Mouse (Mus musculus): ENCODE measurements around the gene Ap3b1. TPM values are rescaled to one million over a fixed set of nuclear protein-coding genes. Genes with fewer than 3 reads are reported as not detected.

Gene Ap3b1
- polyA plus RNA-seq, 1 experiment from 2014 or later, result 46.7 TPM

- H3K36me3 ChIP-seq, result no peaks in the 10 kb centered on the region
- peaks cover 31% of the 10 kb centered on the region for H3K4me1 ChIP-seq
- no peak for ATAC-seq (replicated peaks; ENCODE audit: low FRiP score)
- H3K4me2 ChIP-seq, result no peak overlapping the region
- no peak overlapping the region for H3K9ac ChIP-seq
- no peak overlapping the region for H3K27ac ChIP-seq
- H3K4me3 ChIP-seq (replicated peaks), result no peak overlapping the region
- no peaks in the 10 kb centered on the region for H3K9me3 ChIP-seq (replicated peaks)
- 27% methylated on average over 17 of the region's 17 CpGs for WGBS
- H3K27me3 ChIP-seq, result peaks cover 30% of the 10 kb centered on the region
These were observed 217.0 kb downstream of the Ap3b1 start for GRCm38 (mm10) chr13:94575607-94576398.

GRCm38 (mm10) chr13:94576399-94577176 lies 217.8 kb downstream of the Ap3b1 start:
- Histone ChIP-seq H3K9ac (no peak overlapping the region), H3K9me3 (replicated peaks) (no peaks in the 10 kb centered on the region), H3K27ac (no peak overlapping the region), H3K36me3 (no peaks in the 10 kb centered on the region), H3K4me3 (replicated peaks) (no peak overlapping the region), H3K4me1 (peaks cover 31% of the 10 kb centered on the region), H3K27me3 (peaks cover 30% of the 10 kb centered on the region), H3K4me2 (peak overlapping the region; percentile 1; the same call in 1 of the 2 replicates)
- 20% methylated on average over 22 of the region's 22 CpGs for WGBS
- peak; percentile 79 for ATAC-seq (replicated peaks; ENCODE audit: low FRiP score)

GRCm38 (mm10) chr13:94577177-94577540 lies 218.4 kb downstream of the Ap3b1 start:
- Histone ChIP-seq H3K4me1 (peaks cover 31% of the 10 kb centered on the region), H3K27ac (no peak overlapping the region), H3K27me3 (peaks cover 30% of the 10 kb centered on the region), H3K4me3 (replicated peaks) (no peak overlapping the region), H3K4me2 (no peak overlapping the region), H3K36me3 (no peaks in the 10 kb centered on the region), H3K9me3 (replicated peaks) (no peaks in the 10 kb centered on the region), H3K9ac (no peak overlapping the region)
- ATAC-seq (replicated peaks; ENCODE audit: low FRiP score), result 0 out of 2 replicates have a peak, but pooled peaks have one; percentile 9
- WGBS, result 28% methylated on average over 2 of the region's 2 CpGs

- Histone ChIP-seq H3K9me3 (replicated peaks) (no peaks in the 10 kb centered on the region), H3K4me1 (peaks cover 14% of the 10 kb centered on the region)
- no peak for ATAC-seq (replicated peaks; ENCODE audit: low FRiP score)
These were observed 236.5 kb downstream of the Ap3b1 start for GRCm38 (mm10) chr13:94595289-94595688.

GRCm38 (mm10) chr13:94595701-94596361 lies 237.1 kb downstream of the Ap3b1 start:
- Histone ChIP-seq H3K36me3 (no peaks in the 10 kb centered on the region), H3K27ac (no peak overlapping the region), H3K9me3 (replicated peaks) (no peaks in the 10 kb centered on the region), H3K9ac (0 out of 2 replicates have a peak overlapping the region, but pooled peaks have one; percentile 33), H3K4me2 (peak overlapping the region; percentile 70), H3K4me3 (replicated peaks) (peak overlapping the region; percentile 39), H3K4me1 (peaks cover 14% of the 10 kb centered on the region), H3K27me3 (peaks cover 86% of the 10 kb centered on the region)
- 1% methylated on average over 38 of the region's 38 CpGs for WGBS
- ATAC-seq (replicated peaks; ENCODE audit: low FRiP score), result 0 out of 2 replicates have a peak, but pooled peaks have one; percentile 22

More at GRCm38 (mm10) chr13:94595289-94595688, 236.5 kb downstream of the Ap3b1 start:
- peak overlapping the region; percentile 39 for H3K4me3 ChIP-seq (replicated peaks)
- 7% methylated on average over 14 of the region's 14 CpGs for WGBS
- peaks cover 82% of the 10 kb centered on the region for H3K27me3 ChIP-seq
- peak overlapping the region; percentile 70 for H3K4me2 ChIP-seq
- no peak overlapping the region for H3K9ac ChIP-seq
- no peak overlapping the region for H3K27ac ChIP-seq
- H3K36me3 ChIP-seq, result no peaks in the 10 kb centered on the region

- Histone ChIP-seq H3K27me3 (peaks cover 90% of the 10 kb centered on the region), H3K4me1 (peaks cover 14% of the 10 kb centered on the region), H3K4me3 (replicated peaks) (peak overlapping the region; percentile 39), H3K9me3 (replicated peaks) (no peaks in the 10 kb centered on the region), H3K9ac (no peak overlapping the region), H3K4me2 (peak overlapping the region; percentile 70), H3K36me3 (no peaks in the 10 kb centered on the region), H3K27ac (no peak overlapping the region)
- ATAC-seq (replicated peaks; ENCODE audit: low FRiP score), result no peak
- 6% methylated on average over 20 of the region's 20 CpGs for WGBS
These were observed 237.8 kb downstream of the Ap3b1 start for GRCm38 (mm10) chr13:94596386-94597033.

GRCm38 (mm10) chr13:94599718-94600117 lies 241.0 kb downstream of the Ap3b1 start:
- no peaks in the 10 kb centered on the region for H3K36me3 ChIP-seq
- H3K27me3 ChIP-seq, result peaks cover 91% of the 10 kb centered on the region
- no peak for ATAC-seq (replicated peaks; ENCODE audit: low FRiP score)
- no peak overlapping the region for H3K27ac ChIP-seq
- H3K9me3 ChIP-seq (replicated peaks), result no peaks in the 10 kb centered on the region
- H3K4me3 ChIP-seq (replicated peaks), result no peak overlapping the region
- 58% methylated on average over 8 of the region's 8 CpGs for WGBS
- no peak overlapping the region for H3K9ac ChIP-seq
- peaks cover 14% of the 10 kb centered on the region for H3K4me1 ChIP-seq
- H3K4me2 ChIP-seq, result no peak overlapping the region

- H3K4me1 ChIP-seq, result peaks cover 22% of the 10 kb centered on the region
- WGBS, result 68% methylated on average over 9 of the region's 9 CpGs
- H3K4me3 ChIP-seq (replicated peaks), result no peak overlapping the region
- no peaks in the 10 kb centered on the region for H3K9me3 ChIP-seq (replicated peaks)
- peaks cover 44% of the 10 kb centered on the region for H3K27me3 ChIP-seq
- no peaks in the 10 kb centered on the region for H3K36me3 ChIP-seq
- H3K9ac ChIP-seq, result no peak overlapping the region
- ATAC-seq (replicated peaks; ENCODE audit: low FRiP score), result no peak; the same call in 1 of the 2 replicates
- no peak overlapping the region for H3K4me2 ChIP-seq
- H3K27ac ChIP-seq, result no peak overlapping the region
These were observed 248.5 kb downstream of the Ap3b1 start for GRCm38 (mm10) chr13:94607035-94607860.

- H3K4me2 ChIP-seq, result no peak overlapping the region
- H3K9me3 ChIP-seq (replicated peaks), result no peaks in the 10 kb centered on the region
- no peak overlapping the region for H3K4me3 ChIP-seq (replicated peaks)
- peaks cover 22% of the 10 kb centered on the region for H3K4me1 ChIP-seq
- 13% methylated on average over 7 of the region's 7 CpGs for WGBS
- ATAC-seq (replicated peaks; ENCODE audit: low FRiP score), result no peak
- H3K36me3 ChIP-seq, result no peaks in the 10 kb centered on the region
- H3K27ac ChIP-seq, result no peak overlapping the region
- peaks cover 40% of the 10 kb centered on the region for H3K27me3 ChIP-seq
- H3K9ac ChIP-seq, result no peak overlapping the region
These were observed 249.1 kb downstream of the Ap3b1 start for GRCm38 (mm10) chr13:94607861-94608223.

GRCm38 (mm10) chr13:94608420-94608831 lies 249.7 kb downstream of the Ap3b1 start:
- H3K36me3 ChIP-seq, result no peaks in the 10 kb centered on the region
- 3% methylated on average over 11 of the region's 11 CpGs for WGBS
- peaks cover 36% of the 10 kb centered on the region for H3K27me3 ChIP-seq
- H3K9ac ChIP-seq, result no peak overlapping the region
- peak overlapping the region; percentile 58; the same call in 1 of the 2 replicates for H3K27ac ChIP-seq
- H3K4me1 ChIP-seq, result peaks cover 22% of the 10 kb centered on the region
- ATAC-seq (replicated peaks; ENCODE audit: low FRiP score), result peak; percentile 74
- H3K4me2 ChIP-seq, result peak overlapping the region; percentile 45
- no peaks in the 10 kb centered on the region for H3K9me3 ChIP-seq (replicated peaks)
- no peak overlapping the region for H3K4me3 ChIP-seq (replicated peaks)

GRCm38 (mm10) chr13:94608947-94609346 lies 250.2 kb downstream of the Ap3b1 start:
- peak overlapping the region; percentile 45 for H3K4me2 ChIP-seq
- WGBS, result 35% methylated on average over 10 of the region's 10 CpGs

More at GRCm38 (mm10) chr13:94608947-94609346, 250.2 kb downstream of the Ap3b1 start:
- Histone ChIP-seq H3K9ac (no peak overlapping the region), H3K4me3 (replicated peaks) (no peak overlapping the region), H3K4me1 (peaks cover 22% of the 10 kb centered on the region), H3K36me3 (no peaks in the 10 kb centered on the region), H3K9me3 (replicated peaks) (no peaks in the 10 kb centered on the region), H3K27ac (peak overlapping the region; percentile 58; the same call in 1 of the 2 replicates), H3K27me3 (peaks cover 32% of the 10 kb centered on the region)
- ATAC-seq (replicated peaks; ENCODE audit: low FRiP score), result peak; percentile 12; the same call in 1 of the 2 replicates
